Mouse (Mus musculus) T-helper 17 cell (primary cell): ENCODE results near the gene Alkbh1.
"Not testable (repeated sequence)": the region's sequence is repeated elsewhere in the genome, so short reads cannot be mapped to it uniquely, and the experiment has no call there.

Experiments used
- in situ Hi-C, 2 experiments: fragments of 300-600 bp; cut with MboI, MseI; formaldehyde crosslinking; loops; 1 replicate in 1 of 2; 2 replicates in 1 of 2; pipeline ENCODE4 v1.15.1; 2025; ENCODE audit warnings: high pct_unique_total_duplicates in 2 of 2

The Alkbh1 gene

GRCm38 (mm10) chr12:87443700-87444122 is at the start of gene Alkbh1, which contains the start of gene Slirp:
TSS of gene Alkbh1 (minus strand) at chr12:87444017.
TSS of gene Slirp (plus strand) at chr12:87443896.
- in situ Hi-C loops, result no loop called here

GRCm38 (mm10) chr12:87488683-87489082 is 44.9 kb upstream of the Alkbh1 start:
- in situ Hi-C loops, result not testable (repeated sequence)

DNA sequence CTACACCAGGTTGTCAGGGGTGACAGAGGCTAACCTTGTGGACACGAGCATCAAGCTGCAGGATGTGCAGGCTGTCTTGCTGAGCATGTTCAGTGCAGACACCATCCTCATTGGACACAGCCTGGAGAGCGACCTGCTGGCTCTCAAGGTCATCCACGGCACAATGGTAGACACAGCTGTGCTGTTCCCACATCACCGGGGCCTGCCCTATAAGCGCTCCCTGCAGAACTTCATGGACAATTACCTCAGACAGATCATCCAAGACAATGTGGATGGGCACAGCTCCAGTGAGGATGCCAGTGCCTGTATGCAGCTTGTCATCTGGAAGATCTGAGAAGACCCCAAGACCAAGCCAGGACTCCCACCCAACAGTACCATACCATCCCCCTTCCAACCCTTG is 38.7 kb upstream of the Alkbh1 start:
- in situ Hi-C loops, result not testable (repeated sequence)

DNA sequence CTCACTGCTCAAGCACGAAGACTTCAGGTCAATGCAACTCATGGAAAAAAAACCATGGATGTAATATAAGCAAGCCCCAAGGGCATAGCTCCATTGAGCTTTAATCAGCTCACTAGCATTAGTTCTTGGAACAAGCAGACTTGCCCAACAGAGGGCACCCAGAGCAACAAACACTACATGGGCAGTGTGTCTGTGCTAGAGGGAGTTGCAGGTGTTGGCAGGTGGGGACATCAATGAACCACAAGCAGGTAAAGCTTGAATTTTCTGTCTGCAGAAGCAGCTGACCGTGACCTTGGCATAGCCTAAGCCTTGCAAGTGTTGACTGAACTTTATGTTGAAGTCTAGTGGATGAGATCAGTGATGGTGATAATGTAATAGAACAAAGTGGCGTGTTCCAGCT is 30.9 kb upstream of the Alkbh1 start:
- in situ Hi-C loops, result no loop called here

DNA sequence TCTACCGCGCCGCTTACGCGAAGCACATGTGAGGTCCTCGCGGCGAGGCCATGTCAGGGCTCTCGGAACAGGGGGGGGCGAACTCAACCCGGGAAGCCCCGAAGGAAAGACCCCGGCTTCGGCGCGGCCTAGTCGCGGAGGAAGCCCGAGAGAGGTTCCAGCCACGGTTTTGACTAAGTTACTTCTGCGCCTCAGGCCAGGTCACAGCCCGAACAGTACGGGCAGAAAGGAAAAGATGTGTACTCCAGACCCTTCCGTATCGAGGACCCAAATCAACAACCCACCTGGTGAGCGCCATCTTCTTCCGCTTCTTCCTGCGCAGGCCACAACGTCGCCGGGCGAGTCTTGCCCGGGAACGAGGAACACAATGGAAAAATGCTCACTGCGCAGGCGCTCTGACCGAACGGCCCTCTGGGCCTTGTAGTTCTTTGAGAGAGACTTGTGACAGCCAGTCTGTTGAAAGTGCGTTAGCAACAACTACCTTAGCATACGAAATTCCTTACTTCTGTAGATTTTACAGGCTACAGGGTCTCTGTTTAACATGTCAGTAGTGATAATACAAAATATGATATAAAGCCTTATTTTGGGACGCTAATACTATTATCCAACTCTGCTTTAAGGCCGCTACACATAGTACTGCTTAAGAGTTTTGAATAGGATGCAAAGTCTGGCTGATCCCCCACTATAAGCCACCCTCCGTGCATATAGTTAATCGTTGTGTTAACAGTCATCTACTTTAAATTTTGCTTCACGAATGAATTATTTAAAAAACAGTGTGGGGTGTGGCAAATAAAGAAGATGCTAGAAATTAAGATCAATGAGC is 28.4 kb upstream of the Alkbh1 start, which contains the start of gene Snw1:
Gene Snw1 (minus strand): TSS at position 311 of the 823 bp plus-strand sequence.
- in situ Hi-C loops, result no loop called here

GRCm38 (mm10) chr12:87471421-87471963 is 27.7 kb upstream of the Alkbh1 start:
- in situ Hi-C loops, result no loop called here

DNA sequence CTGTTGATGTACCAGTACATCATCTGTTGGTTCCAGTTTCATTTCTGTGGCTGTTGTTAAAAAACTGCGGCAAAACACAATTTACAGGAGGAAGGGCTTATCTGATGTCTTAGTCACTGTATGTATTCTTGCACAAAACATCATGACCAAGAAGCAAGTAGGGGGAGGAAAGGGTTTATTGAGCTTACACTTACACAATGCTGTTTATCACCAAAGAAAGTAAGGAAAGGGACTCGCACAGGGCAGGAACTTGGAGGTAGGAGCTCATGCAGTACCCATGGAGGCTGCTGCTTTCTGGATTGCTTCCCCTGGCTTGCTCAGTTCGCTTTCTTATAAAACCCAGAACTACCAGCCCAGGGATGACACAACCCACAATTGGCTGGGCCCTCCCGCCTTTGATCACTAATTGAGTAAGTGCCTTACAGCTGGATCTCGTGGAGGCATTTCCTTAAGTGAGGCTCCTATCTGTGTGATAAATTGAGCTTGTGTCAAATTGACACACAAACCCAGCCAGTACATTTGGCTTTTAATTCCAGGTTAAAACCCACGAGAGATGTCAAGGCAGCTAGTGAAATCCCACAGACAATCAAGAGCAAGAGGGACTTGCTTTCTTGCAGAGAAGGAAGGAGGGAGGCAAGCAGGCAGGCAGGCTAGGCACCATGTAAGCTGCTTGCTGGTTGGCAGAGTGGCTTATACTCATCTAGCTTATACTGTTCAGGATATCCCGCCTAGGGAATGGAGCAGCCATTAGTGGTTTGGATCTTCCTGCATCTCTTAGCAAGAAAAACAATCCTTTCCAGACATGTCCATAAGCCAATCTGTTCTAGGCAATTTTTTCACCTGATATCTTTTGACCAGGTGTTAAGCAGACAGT is 26.7 kb upstream of the Alkbh1 start:
- in situ Hi-C loops, result no loop called here

DNA sequence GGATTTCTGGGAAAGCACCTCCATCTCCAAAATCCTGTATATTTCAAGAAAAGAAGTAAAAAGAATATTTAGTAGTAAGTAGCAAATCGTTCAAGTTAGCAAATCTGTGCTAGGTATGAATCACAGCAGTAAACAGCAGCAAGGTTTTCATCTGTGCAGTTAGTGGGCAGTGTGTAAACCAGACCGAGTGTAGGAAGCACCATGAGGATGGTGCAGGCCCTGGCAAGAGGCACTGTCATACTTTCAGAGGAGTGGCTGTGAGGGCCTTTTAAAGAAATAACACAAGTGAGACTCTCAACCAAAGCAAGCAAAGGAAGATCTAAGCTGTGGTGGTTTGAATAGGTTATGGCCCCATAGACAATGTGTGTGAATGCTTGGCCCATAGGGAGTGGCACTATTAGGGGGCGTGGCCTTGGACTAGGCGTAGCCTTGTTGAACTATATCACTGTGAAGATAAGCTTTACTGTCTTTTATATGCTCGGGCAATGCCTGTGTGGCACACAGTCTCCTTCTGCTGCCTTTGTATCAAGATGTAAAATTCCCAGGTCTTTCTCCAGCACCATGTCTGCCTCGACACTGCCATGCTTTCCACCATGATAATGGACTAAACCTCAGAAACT is 21.0 kb upstream of the Alkbh1 start:
- in situ Hi-C loops, result loop anchor here in 1 of 2 experiments (5.0 kb wide), 1 partner anchor 32 kb away; no protein-coding TSS in a partner anchor

DNA sequence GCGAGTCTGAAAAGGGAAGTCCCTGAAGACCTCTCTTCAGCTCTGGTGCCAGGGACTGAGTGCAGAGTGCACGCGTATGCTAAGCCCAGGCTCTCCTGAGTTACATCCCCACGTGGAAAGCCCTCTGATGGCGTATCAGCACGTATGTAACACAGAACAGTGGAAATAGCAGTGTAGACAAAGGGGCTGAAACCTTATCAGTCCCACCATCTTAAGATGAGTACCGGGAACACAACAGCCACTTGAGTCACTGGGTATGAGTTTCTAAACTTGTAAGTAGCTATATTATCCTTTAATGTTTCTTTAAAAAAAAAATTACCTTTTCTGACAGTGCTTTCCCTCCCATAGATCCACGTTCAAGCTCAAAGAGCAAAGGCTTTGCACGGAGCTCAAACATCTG is 5.6 kb upstream of the Alkbh1 start:
- in situ Hi-C loops, result no loop called here

DNA sequence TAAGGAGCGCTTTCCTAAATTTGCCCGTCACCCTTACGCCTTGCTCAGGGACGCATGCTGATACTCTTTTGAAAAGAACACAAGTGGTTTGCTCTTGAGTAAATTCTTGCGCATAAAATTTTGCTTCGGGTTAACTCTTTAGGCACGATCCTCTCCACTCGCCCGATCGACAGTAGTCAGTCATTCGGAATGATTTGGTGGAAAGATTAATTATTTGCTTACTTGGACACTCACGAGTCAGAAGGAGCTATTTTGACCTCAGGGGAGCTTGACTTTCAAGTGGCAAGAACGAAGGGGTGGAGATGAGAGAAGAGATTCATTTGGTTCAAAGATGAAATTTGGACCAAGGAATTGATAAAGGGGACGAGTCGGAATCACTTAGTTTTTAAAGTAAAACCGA is 394 bp upstream of the Alkbh1 start:
- in situ Hi-C loops, result no loop called here

- in situ Hi-C loops, result no loop called here
These were observed 610 bp downstream of the Alkbh1 start for GRCm38 (mm10) chr12:87443115-87443699.

GRCm38 (mm10) chr12:87442177-87443114 is 1.4 kb downstream of the Alkbh1 start:
- in situ Hi-C loops, result no loop called here

DNA sequence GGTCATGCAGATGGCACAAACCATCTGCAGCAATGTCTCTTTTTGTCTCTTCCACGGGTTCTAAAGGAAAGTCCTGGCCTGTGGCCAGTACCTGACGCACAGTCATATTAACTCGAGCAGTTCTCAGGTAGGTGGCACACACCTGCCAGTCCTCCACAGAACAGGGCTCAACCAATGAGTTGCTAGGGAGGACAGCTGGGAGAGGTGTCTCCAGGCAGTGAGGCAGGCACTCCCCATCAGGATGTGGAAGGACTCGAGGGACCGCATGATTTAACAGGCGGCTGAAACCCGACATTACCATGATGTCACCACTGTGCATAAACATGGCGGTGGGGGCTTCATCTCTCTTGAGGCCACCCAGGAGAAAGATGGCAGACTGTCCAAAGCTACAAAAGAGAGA is 14.9 kb downstream of the Alkbh1 start:
- in situ Hi-C loops, result no loop called here

DNA sequence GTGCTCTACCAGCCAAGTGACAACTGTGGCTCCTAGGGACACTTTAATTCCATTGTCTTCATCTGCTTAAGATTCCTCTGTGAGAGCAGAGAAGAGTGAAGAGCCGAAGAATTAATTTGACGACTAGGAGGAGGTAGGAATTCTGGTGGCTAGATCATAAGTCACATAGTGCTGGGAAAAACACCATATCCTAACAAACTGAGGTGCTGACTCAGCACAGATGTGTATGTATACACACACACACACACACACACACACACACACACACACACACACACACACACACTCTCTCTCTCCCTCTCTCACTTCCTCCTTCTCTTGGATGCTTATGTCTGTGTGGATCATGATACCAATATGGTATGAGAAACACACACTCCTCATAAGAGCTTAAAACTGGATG is 15.5 kb downstream of the Alkbh1 start:
- in situ Hi-C loops, result no loop called here

GRCm38 (mm10) chr12:87426354-87427031 is 17.3 kb downstream of the Alkbh1 start:
- in situ Hi-C loops, result no loop called here

DNA sequence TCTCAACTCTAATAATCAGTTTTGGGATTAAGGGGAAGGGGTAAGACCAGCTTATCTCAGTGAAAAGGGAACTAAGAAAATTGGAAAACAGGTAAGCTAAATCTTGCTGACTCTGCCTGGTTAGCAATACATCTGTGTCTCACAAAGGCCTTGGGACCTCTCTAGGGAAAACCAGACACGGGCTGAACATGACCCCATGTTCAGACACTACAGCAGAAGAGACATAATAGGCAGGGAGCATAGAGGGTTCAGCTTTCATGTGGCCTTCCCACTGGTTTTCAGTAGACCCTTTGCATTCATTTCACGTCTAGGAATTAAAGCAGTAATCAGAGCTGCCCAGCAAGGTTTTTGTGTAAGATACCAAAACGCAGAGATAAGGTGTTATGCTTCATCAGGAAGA is 19.3 kb downstream of the Alkbh1 start:
- in situ Hi-C loops, result no loop called here

- in situ Hi-C loops, result no loop called here
These were observed 20.1 kb downstream of the Alkbh1 start for GRCm38 (mm10) chr12:87423700-87424099.

DNA sequence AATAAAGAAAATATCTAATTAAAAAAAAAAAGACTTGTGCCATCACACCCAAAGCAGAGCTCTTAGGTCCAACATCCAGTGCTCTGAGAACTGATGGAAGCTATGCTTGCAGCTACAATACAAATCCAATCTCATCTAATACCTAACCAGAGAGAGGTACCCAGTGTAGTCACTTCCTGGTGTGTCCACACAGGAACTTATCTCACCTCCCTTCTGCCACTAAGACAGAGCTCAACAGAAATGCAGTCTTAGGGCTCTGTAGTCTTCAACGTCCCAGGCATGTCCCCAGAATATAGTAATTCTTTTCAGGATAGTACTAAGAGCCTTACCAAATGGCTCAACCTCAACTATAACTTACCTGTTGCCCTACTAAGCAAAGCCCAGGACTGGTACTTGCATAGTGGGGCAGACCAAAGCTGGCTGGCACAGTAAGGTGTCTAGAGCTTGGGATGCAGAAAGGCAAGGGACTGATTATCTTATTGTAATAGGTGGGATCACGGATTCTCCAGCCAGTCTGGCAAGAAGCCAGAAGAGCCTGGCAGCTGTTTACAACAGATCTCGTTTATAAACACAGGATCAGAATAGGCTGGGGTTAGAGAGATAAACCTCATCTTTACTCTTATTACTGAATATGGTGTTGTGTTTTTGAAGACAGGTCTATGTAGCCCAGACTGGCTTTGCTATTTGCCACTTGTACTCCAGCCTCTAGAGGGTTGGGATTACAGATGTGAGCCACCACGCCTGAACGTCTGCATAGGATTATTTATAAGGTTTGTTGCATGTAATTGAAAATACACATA is 21.9 kb downstream of the Alkbh1 start:
- in situ Hi-C loops, result no loop called here
